In the genomic region with DNA sequence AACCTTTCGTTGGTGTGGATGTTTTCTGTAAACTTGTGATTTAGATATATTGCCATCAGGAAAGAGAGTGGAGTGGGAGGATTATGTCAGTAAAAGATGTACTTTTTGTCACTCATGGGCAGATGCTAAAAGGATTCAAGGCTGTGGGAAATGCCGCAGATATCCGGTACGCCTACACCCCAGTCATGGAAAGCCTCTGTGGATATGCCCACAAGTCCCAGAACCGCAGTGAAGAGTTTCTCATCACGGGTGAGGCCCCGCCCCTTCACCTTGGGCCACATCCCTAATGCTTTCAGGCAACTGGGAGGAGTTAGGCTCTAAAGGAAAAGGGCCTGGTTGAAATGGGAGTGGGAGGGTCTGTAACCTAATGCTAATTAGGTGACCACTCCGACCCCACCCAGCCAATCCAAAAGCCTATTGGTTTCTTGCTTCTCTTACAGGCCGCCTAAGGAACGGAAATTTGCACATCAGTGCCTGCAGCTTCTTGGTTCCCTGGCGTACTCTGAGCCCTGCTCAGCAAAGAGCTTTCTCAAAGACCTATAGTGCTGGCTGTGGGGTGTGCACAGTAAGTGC, we compare ENCODE assay signal across 20 mouse cellular contexts. TPM values are rescaled to one million over a fixed set of nuclear protein-coding genes. Genes with fewer than 3 reads are reported as not detected.
DNase-seq lines count a peak whose midpoint lies in the region; ATAC-seq and TF ChIP-seq lines count a peak whose summit lies in the region.
"Had no signal": no experiment of that assay in that cellular context is flagged by ENCODE, and none has a peak within 500 bp of the region (broad histone marks: within the 10 kb centered on the region; RNA-seq: fewer than 3 reads in every experiment).

No protein-coding gene starts in this region.

- H3K36me3 ChIP-seq in kidney, postnatal 0 days (ENCODE audit: insufficient read depth, low read length) = no peaks in the 10 kb centered on the region
- H3K36me3 ChIP-seq in ES-Bruce4 (ENCODE audit: control insufficient read depth, insufficient read depth, low read length, poor library complexity, severe bottlenecking) = no peaks in the 10 kb centered on the region; the same call in 1 of the 2 replicates
- H3K36me3 ChIP-seq in embryonic facial prominence, embryonic 14.5 days (ENCODE audit: control insufficient read depth, insufficient read depth, low read length) = no peaks in the 10 kb centered on the region
- H3K36me3 ChIP-seq: embryonic facial prominence, embryonic 13.5 days; hindbrain, embryonic 15.5 days; liver, embryonic 12.5 days; lung, embryonic 15.5 days had no signal

- 33% methylated on average over 11 of the region's 11 CpGs for WGBS in kidney, postnatal 0 days
- 30% methylated on average over 11 of the region's 11 CpGs for WGBS in embryonic facial prominence, embryonic 14.5 days

- DNase-seq in kidney, postnatal 0 days (ENCODE audit: low spot score) = peak; percentile 22
- DNase-seq in kidney, adult 9 months = no peak
- peak; percentile 61 for DNase-seq in WW6 (ENCODE audit: low read depth, low spot score)
- peak; percentile 27 for DNase-seq in embryonic facial prominence, embryonic 14.5 days (ENCODE audit: low spot score)
- no peak for DNase-seq in heart, postnatal 25 days (ENCODE audit: low spot score)
- no peak for DNase-seq in natural killer cell, adult 2 months (ENCODE audit: low spot score in 2 of 2)
- DNase-seq: adrenal gland, postnatal 14 days; cerebellum, adult 9-11 months; heart, postnatal 14 days; kidney, adult 11 months; thymus, postnatal 25 days had no signal

- no peak overlapping the region for H3K27ac ChIP-seq in kidney, postnatal 0 days
- peak overlapping the region; percentile 98 for H3K27ac ChIP-seq in ES-Bruce4 (ENCODE audit: insufficient read depth, low read length)
- H3K27ac ChIP-seq in embryonic facial prominence, embryonic 14.5 days (replicated peaks; ENCODE audit: low read depth, low read length) = no peak overlapping the region
- H3K27ac ChIP-seq: embryonic facial prominence, embryonic 13.5 days; hindbrain, embryonic 15.5 days; liver, embryonic 12.5 days; lung, embryonic 15.5 days had no signal

- H3K27me3 ChIP-seq in kidney, postnatal 0 days (ENCODE audit: insufficient read depth, low read length) = no peaks in the 10 kb centered on the region
- H3K27me3 ChIP-seq in ES-Bruce4 (ENCODE audit: control insufficient read depth, insufficient read depth, low read length, poor library complexity, severe bottlenecking) = no peaks in the 10 kb centered on the region
- no peaks in the 10 kb centered on the region for H3K27me3 ChIP-seq in embryonic facial prominence, embryonic 14.5 days (replicated peaks; ENCODE audit: control insufficient read depth, insufficient read depth, low read length)
- H3K27me3 ChIP-seq: embryonic facial prominence, embryonic 13.5 days; hindbrain, embryonic 15.5 days; lung, embryonic 15.5 days had no signal

- intact Hi-C loops in heart, postnatal 25 days (cut with DNase I) = loop anchor here (5.0 kb wide), 1 partner anchor 49 kb away; a partner anchor contains a TSS

- H3K9me3 ChIP-seq in kidney, postnatal 0 days (replicated peaks; ENCODE audit: low read length) = no peaks in the 10 kb centered on the region
- H3K9me3 ChIP-seq in ES-Bruce4 (replicated peaks; ENCODE audit: control insufficient read depth, insufficient read depth, low read length, poor library complexity, severe bottlenecking) = no peaks in the 10 kb centered on the region
- H3K9me3 ChIP-seq in embryonic facial prominence, embryonic 14.5 days (ENCODE audit: control insufficient read depth, low read length) = no peaks in the 10 kb centered on the region
- H3K9me3 ChIP-seq: embryonic facial prominence, embryonic 13.5 days; hindbrain, embryonic 15.5 days; liver, embryonic 12.5 days; lung, embryonic 15.5 days; megakaryocyte, embryonic 14.5 days had no signal

- TF ChIP-seq EP300 in ES-Bruce4 (IDR thresholded peaks at IDR 0.05; ENCODE audit: insufficient read depth, low read depth, low read length) = no peak

- H3K4me3 ChIP-seq in kidney, postnatal 0 days (replicated peaks; ENCODE audit: low read depth, low read length) = no peak overlapping the region
- H3K4me3 ChIP-seq in ES-Bruce4 (ENCODE audit: low read depth, low read length) = no peak overlapping the region
- no peak overlapping the region for H3K4me3 ChIP-seq in embryonic facial prominence, embryonic 14.5 days (ENCODE audit: low read depth, low read length)
- H3K4me3 ChIP-seq: embryonic facial prominence, embryonic 13.5 days; hindbrain, embryonic 15.5 days; liver, embryonic 12.5 days; lung, embryonic 15.5 days; megakaryocyte, embryonic 14.5 days had no signal

- TF ChIP-seq POLR2A in ES-Bruce4 (IDR thresholded peaks at IDR 0.05; ENCODE audit: insufficient read depth, low read length) = no peak

- no peak for TF ChIP-seq CTCF in kidney, postnatal 0 days (IDR thresholded peaks at IDR 0.05; ENCODE audit: low read depth)
- no peak for TF ChIP-seq CTCF in ES-Bruce4 (IDR thresholded peaks at IDR 0.05; ENCODE audit: low read depth, low read length)

- H3K4me2 ChIP-seq in kidney, postnatal 0 days (ENCODE audit: low read length) = no peak overlapping the region
- no peak overlapping the region for H3K4me2 ChIP-seq in embryonic facial prominence, embryonic 14.5 days (ENCODE audit: low read depth, low read length)
- H3K4me2 ChIP-seq: embryonic facial prominence, embryonic 13.5 days; hindbrain, embryonic 15.5 days; liver, embryonic 12.5 days; lung, embryonic 15.5 days had no signal

- peak; percentile 63; the same call in 1 of the 2 replicates for ATAC-seq in kidney, postnatal 0 days (replicated peaks; ENCODE audit: low FRiP score, low read depth)
- no peak for ATAC-seq in embryonic facial prominence, embryonic 14.5 days (ENCODE audit: low read depth)
- ATAC-seq in CD4-positive, CD25-positive, alpha-beta regulatory T cell, adult 4 months = no peak
- ATAC-seq: forebrain, embryonic 14.5 days; liver, embryonic 12.5 days had no signal

- H3K9ac ChIP-seq in kidney, postnatal 0 days (ENCODE audit: low read depth, low read length) = no peak overlapping the region
- H3K9ac ChIP-seq in ES-Bruce4 (ENCODE audit: low read depth, poor library complexity, severe bottlenecking) = no peak overlapping the region; the same call in 1 of the 2 replicates
- H3K9ac ChIP-seq in embryonic facial prominence, embryonic 14.5 days (ENCODE audit: low read depth, low read length) = no peak overlapping the region
- H3K9ac ChIP-seq: embryonic facial prominence, embryonic 13.5 days; hindbrain, embryonic 15.5 days; liver, embryonic 12.5 days; lung, embryonic 15.5 days had no signal

- no peaks in the 10 kb centered on the region for H3K4me1 ChIP-seq in kidney, postnatal 0 days (replicated peaks; ENCODE audit: insufficient read depth, low read length)
- peaks cover 2% of the 10 kb centered on the region for H3K4me1 ChIP-seq in ES-Bruce4 (ENCODE audit: control insufficient read depth, insufficient read depth, low read length)
- no peaks in the 10 kb centered on the region for H3K4me1 ChIP-seq in embryonic facial prominence, embryonic 14.5 days (ENCODE audit: control insufficient read depth, insufficient read depth, low read length)
- H3K4me1 ChIP-seq: embryonic facial prominence, embryonic 13.5 days; hindbrain, embryonic 15.5 days; liver, embryonic 12.5 days; lung, embryonic 15.5 days had no signal

RNA-seq across cellular contexts. Expression of a gene that starts 3.0 kb away (rescaled TPM):
- 17.2 TPM in 2 replicates for polyA plus RNA-seq in kidney, postnatal 0 days (2015; fragmentation: Nextera tagmentation; extraction: Ambion mirVana)
- polyA plus RNA-seq in ES-Bruce4 (2011; ENCODE audit: insufficient read depth, insufficient read length, low read depth, missing spikeins) = 34.6 and 40.8 TPM in 2 replicates
- polyA plus RNA-seq in embryonic facial prominence, embryonic 14.5 days (2014; fragmentation: Nextera tagmentation; extraction: Ambion mirVana) = 60.4 and 62.8 TPM in 2 replicates
- total RNA-seq in heart, postnatal 25 days (2021) = 1 to 10 TPM; 5.5 to 7.1 TPM
- polyA plus RNA-seq in CD4-positive, CD25-positive, alpha-beta regulatory T cell, adult 4 months (2017; shearing (Covaris generic)) = under 1 TPM in 1 of 2 experiments, not detected in 1; 0.39 TPM
- total RNA-seq: neutrophil, adult 5-6 weeks had no signal

RNA-seq across cellular contexts. Expression of a gene that starts 47.8 kb away (rescaled TPM):
- polyA plus RNA-seq in kidney, postnatal 0 days (2015; fragmentation: Nextera tagmentation; extraction: Ambion mirVana) = 0.11 and 0.16 TPM in 2 replicates
- polyA plus RNA-seq in ES-Bruce4 (2011; ENCODE audit: insufficient read depth, insufficient read length, low read depth, missing spikeins) = 4.7 and 4.9 TPM in 2 replicates
- 4.5 and 5.2 TPM in 2 replicates for polyA plus RNA-seq in embryonic facial prominence, embryonic 14.5 days (2014; fragmentation: Nextera tagmentation; extraction: Ambion mirVana)
- under 1 TPM; 0.36 to 0.39 TPM for total RNA-seq in heart, postnatal 25 days (2021)
- polyA plus RNA-seq in CD4-positive, CD25-positive, alpha-beta regulatory T cell, adult 4 months (2017; shearing (Covaris generic)) = under 1 TPM in 1 of 2 experiments, not detected in 1; 0.20 TPM

RNA-seq across cellular contexts. Expression of a gene that starts 58.3 kb away (rescaled TPM):
- 5.0 and 5.4 TPM in 2 replicates for polyA plus RNA-seq in kidney, postnatal 0 days (2015; fragmentation: Nextera tagmentation; extraction: Ambion mirVana)
- 3.5 and 5.2 TPM in 2 replicates for polyA plus RNA-seq in ES-Bruce4 (2011; ENCODE audit: insufficient read depth, insufficient read length, low read depth, missing spikeins)
- polyA plus RNA-seq in embryonic facial prominence, embryonic 14.5 days (2014; fragmentation: Nextera tagmentation; extraction: Ambion mirVana) = 7.5 TPM in 2 replicates
- total RNA-seq in heart, postnatal 25 days (2021) = 1 to 10 TPM; 8.3 to 9.7 TPM
- 1 to 10 TPM; 5.9 to 9.8 TPM for polyA plus RNA-seq in CD4-positive, CD25-positive, alpha-beta regulatory T cell, adult 4 months (2017; shearing (Covaris generic))

Comparison
In these comparisons a context has a peak if more than half of its experiments do, and no peak if none do; other contexts are left out.
1. DNase-seq: peak in kidney, postnatal 0 days (single experiment), WW6 (single experiment) and embryonic facial prominence, embryonic 14.5 days (single experiment); none in kidney, adult 9 months (single experiment), heart, postnatal 25 days (single experiment) and natural killer cell, adult 2 months (0 of 2).
2. RNA of a gene that starts 3.0 kb away (polyA plus RNA-seq): 60.4 to 62.8 TPM in embryonic facial prominence, embryonic 14.5 days, 34.6 to 40.8 TPM in ES-Bruce4 and 17.2 TPM in kidney, postnatal 0 days; 0.39 TPM in CD4-positive, CD25-positive, alpha-beta regulatory T cell, adult 4 months; every median in the first group is over 10 times any median in the second.